Mouse (Mus musculus): ENCODE measurements around the gene Fgfr2.

GRCm38 (mm10) chr7:130640681-130641080, 2482.5 kb downstream of the Fgfr2 start:
- TF ChIP-seq POLR2A (IDR thresholded peaks at IDR 0.05; ENCODE audit: low read depth, low read length) (no peak), CTCF (IDR thresholded peaks at IDR 0.05; ENCODE audit: extremely low read depth, insufficient read length, insufficient replicate concordance, low read depth, low read length) (no peak)

Measured in small intestine, adult 2 months (tissue).